Mouse (Mus musculus): Measurements from ENCODE around the gene Ift52.

The Ift52 gene

GRCm38 (mm10) chr2:163074808-163075207 is 57.7 kb downstream of the Ift52 start:
- CTCF ChIA-PET = no interaction called here

- CTCF ChIA-PET = no interaction called here
Measured at GRCm38 (mm10) chr2:163075234-163075633, 58.1 kb downstream of the Ift52 start.

GRCm38 (mm10) chr2:163079041-163079440 is 61.9 kb downstream of the Ift52 start:
- CTCF ChIA-PET = no interaction called here

GRCm38 (mm10) chr2:163082591-163082990 is 65.4 kb downstream of the Ift52 start:
- CTCF ChIA-PET = interaction anchor here (0.7 kb wide), 1 partner anchor 120 kb away, joined by 3 read pairs; no protein-coding TSS in a partner anchor

- CTCF ChIA-PET = no interaction called here
Measured at GRCm38 (mm10) chr2:163084519-163084918, 67.4 kb downstream of the Ift52 start.

- CTCF ChIA-PET = no interaction called here
Measured at GRCm38 (mm10) chr2:163085047-163085446, 67.9 kb downstream of the Ift52 start.

- CTCF ChIA-PET = no interaction called here
Measured at GRCm38 (mm10) chr2:163086561-163086960, 69.4 kb downstream of the Ift52 start.

GRCm38 (mm10) chr2:163087728-163088127 is 70.6 kb downstream of the Ift52 start, which contains the start of gene Gtsf1l:
Gtsf1l (minus strand) TSS chr2:163087855.
- CTCF ChIA-PET = no interaction called here

- CTCF ChIA-PET = interaction anchor here (0.6 kb wide), 1 partner anchor 13 kb away, joined by 4 read pairs; no protein-coding TSS in a partner anchor
Measured at GRCm38 (mm10) chr2:163089475-163090123, 72.4 kb downstream of the Ift52 start.

- CTCF ChIA-PET = no interaction called here
Measured at GRCm38 (mm10) chr2:163094909-163095308, 77.8 kb downstream of the Ift52 start.
